Mouse (Mus musculus): ENCODE data around the gene Dnaaf2. TPM values are rescaled to one million over a fixed set of nuclear protein-coding genes. Genes with fewer than 3 reads are reported as not detected.
A peak's percentile ranks its signal among the peaks of the same experiment; 100 is the strongest.

Gene Dnaaf2
- 1 to 10 TPM; 1.2 to 1.5 TPM for total RNA-seq (2021)

DNA sequence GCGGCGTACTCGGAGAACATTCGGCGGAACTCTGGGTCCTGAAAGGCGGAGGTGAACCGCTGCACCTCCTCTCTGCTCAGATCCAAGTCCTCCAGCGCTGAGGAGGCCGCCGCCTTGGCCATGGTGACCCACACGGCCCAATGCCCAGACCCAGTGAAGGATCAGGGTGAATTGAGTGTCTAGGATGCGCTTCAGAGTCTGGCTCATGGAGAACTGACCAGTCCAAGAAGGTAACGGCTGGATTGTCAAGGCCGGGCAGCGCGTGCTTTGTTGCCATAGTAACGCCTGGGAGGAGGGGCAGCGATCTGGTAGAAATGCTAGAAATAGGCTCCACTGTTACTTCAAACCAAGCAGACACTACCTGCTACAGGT is at the start of gene Dnaaf2:
Gene Dnaaf2, minus strand, starts transcription at position 266 of the 372 bp plus-strand sequence.
- intact Hi-C loops (cut with DNase I) = loop anchor here (5.0 kb wide), 1 partner anchor 44 kb away; the partner anchor contains the start of gene Klhdc1
- DNase-seq (ENCODE audit: low spot score in 2 of 2) = peak; percentile 67 to 68

- intact Hi-C loops (cut with DNase I) = loop anchor here (2.0 to 5.0 kb wide), 2 partner anchors 45 to 55 kb away; partner anchors contain the start of genes Dnaaf2, Gm49383 and Klhdc2
- DNase-seq (ENCODE audit: low spot score in 2 of 2) = peak; percentile 77 to 80
Observed at GRCm38 (mm10) chr12:69241771-69242431, 43.7 kb upstream of the Dnaaf2 start.

- DNase-seq (ENCODE audit: low spot score in 2 of 2) = no peak
- intact Hi-C loops (cut with DNase I) = loop anchor here (5.0 kb wide), 1 partner anchor 44 kb away; the partner anchor contains the start of genes Dnaaf2 and Gm49383
Observed at GRCm38 (mm10) chr12:69241405-69241770, 43.2 kb upstream of the Dnaaf2 start.

DNA sequence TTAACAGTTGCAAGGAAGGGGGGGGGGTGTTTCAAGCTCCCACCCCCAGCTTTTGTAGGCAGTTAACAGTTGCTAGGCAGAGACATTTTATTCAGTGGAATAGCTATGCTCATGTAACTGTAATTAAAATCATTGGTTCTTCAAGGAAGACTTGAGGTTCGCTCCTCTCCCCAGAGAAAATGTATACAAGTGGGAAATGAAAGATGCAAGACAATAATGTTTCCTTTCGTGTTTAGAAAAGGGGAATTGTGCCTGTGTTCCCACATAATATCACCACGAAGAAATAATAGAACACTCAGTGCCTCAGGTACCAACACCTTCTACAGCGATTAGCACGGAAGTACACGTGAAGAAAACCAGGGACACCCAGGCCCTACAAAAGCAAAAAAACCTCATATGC is 42.6 kb upstream of the Dnaaf2 start, which contains the start of gene Klhdc1:
Gene Klhdc1, plus strand, starts transcription at position 301 of the 400 bp plus-strand sequence.
- intact Hi-C loops (cut with DNase I) = loop anchor here (5.0 kb wide), 1 partner anchor 44 kb away; the partner anchor contains the start of genes Dnaaf2 and Gm49383
- DNase-seq (ENCODE audit: low spot score in 2 of 2) = no peak

DNA sequence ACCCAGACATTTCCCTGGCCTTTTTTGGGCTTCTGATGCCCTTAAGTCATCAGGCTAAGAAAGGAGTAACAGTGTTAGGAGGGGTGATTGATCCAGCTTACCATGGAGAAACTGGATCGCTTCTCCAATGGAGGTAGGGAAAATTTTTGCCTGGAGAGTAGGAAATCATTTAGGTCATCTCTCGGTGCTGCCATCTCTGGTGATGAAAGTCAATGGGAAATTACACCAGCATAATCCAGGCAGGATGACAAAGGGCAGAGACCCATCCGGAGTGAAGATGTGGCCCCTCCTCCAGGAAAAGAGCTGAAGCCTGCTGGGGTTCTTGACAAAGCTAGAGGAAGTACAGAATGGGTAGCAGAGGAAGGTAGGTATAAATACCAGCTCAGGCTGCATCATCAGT is 40.1 kb upstream of the Dnaaf2 start:
- DNase-seq (ENCODE audit: low spot score in 2 of 2) = no peak
- intact Hi-C loops (cut with DNase I) = no loop called here

DNA sequence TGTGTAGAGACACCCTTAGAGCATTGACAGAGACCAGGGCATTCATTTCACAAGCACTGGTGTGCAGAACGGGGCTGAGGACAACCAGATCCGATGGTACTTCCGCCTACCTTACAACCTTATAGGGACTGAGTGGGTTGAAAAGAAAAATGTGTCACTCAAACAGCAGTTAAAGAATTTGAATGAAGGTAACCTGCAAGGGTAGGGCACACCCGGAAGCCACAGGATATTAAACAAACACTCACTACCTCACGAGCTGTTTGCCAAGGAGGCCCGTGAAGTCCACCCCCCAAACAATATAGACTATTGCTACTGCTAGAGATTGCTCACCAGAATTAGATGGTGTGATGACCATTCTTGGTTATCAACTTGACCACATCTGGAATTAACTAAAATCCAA is 37.6 kb upstream of the Dnaaf2 start:
- no peak for DNase-seq (ENCODE audit: low spot score in 2 of 2)
- intact Hi-C loops (cut with DNase I) = no loop called here

GRCm38 (mm10) chr12:69229251-69229650 is 31.0 kb upstream of the Dnaaf2 start:
- no peak for DNase-seq (ENCODE audit: low spot score in 2 of 2)
- intact Hi-C loops (cut with DNase I) = no loop called here

GRCm38 (mm10) chr12:69227776-69228466 is 29.7 kb upstream of the Dnaaf2 start, which contains the start of gene Pole2:
Gene Pole2, minus strand, starts transcription at chr12:69228195.
- intact Hi-C loops (cut with DNase I) = no loop called here
- peak; percentile 81 to 84 for DNase-seq (ENCODE audit: low spot score in 2 of 2)

- intact Hi-C loops (cut with DNase I) = no loop called here
- no peak for DNase-seq (ENCODE audit: low spot score in 2 of 2)
Observed at GRCm38 (mm10) chr12:69220613-69221277, 22.5 kb upstream of the Dnaaf2 start.

DNA sequence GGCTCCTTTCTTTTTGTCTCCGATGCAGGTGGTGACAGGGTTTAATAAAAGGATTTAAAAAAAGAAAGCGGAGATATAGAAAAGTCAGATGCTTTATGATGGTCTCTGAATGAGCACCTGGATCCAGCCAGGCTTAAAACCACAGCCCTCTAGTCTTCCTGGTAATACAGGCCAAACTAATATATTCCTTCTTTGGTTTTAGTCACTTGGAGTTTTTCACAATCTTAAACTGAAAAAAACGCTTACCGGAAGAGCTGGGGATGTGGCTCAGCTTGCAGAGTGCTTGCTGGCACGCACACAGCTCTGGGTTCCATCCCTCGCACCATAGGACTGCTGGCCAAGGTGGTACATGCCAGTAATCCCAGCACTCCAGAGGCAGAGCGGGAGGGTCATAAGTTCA is 18.4 kb upstream of the Dnaaf2 start:
- intact Hi-C loops (cut with DNase I) = no loop called here
- no peak for DNase-seq (ENCODE audit: low spot score in 2 of 2)

- intact Hi-C loops (cut with DNase I) = no loop called here
- peak; percentile 45 to 80 for DNase-seq (ENCODE audit: low spot score in 2 of 2)
Observed at GRCm38 (mm10) chr12:69215000-69215785, 17.0 kb upstream of the Dnaaf2 start.

GRCm38 (mm10) chr12:69214393-69214792 is 16.2 kb upstream of the Dnaaf2 start:
- DNase-seq (ENCODE audit: low spot score in 2 of 2) = no peak
- intact Hi-C loops (cut with DNase I) = no loop called here

DNA sequence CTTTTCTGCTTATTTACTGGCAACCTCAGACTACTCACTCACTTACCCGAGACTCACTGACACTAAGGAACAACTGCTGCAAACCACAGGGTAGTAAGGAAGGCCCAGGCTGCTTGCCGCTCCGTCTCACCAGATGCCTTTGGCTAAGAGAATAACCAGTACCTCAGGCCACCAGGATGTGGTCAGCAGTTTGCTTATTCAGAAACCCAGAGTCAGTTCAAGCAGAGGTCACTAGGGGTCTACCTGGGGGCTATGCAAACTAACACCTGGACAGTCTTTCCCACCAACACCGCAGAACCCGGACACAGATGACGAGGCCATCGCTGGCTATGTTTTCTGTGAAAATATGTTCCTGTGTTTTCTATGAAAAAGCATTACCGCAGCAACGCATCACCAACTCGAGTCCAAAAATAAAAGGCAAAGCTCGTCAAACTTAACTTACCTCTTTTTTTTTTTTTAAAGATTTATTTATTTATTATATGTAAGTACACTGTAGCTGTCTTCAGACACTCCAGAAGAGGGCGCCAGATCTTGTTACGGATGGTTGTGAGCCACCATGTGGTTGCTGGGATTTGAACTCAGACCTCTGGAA is 15.1 kb upstream of the Dnaaf2 start:
- intact Hi-C loops (cut with DNase I) = no loop called here
- no peak for DNase-seq (ENCODE audit: low spot score in 2 of 2)

DNA sequence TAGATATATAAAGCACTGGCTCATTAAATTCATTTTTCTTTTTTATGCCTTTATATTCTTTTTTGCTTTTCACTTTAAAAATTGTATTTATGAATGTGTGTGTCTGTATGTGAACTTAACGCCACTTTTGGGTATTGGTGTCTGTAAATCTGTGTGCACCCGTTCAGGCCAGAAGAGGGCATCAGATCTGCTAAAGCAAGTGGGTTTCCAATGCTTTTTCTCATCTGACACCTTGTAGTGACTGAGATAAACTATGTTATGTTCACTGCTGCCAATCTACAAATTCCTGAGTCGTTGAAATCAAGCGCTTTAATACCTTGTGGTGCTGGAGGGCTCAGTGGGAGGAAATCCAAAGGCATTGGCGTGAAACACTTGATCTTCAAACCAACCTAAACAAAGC is 12.8 kb upstream of the Dnaaf2 start:
- intact Hi-C loops (cut with DNase I) = no loop called here
- peak in 1 of 2 experiments; percentile 20 for DNase-seq (ENCODE audit: low spot score in 2 of 2)

- DNase-seq (ENCODE audit: low spot score in 2 of 2) = no peak
- intact Hi-C loops (cut with DNase I) = no loop called here
Observed at GRCm38 (mm10) chr12:69210056-69210979, 12.1 kb upstream of the Dnaaf2 start.

- intact Hi-C loops (cut with DNase I) = no loop called here
- DNase-seq (ENCODE audit: low spot score in 2 of 2) = no peak
Observed at GRCm38 (mm10) chr12:69208520-69208919, 10.3 kb upstream of the Dnaaf2 start.

- intact Hi-C loops (cut with DNase I) = no loop called here
- no peak for DNase-seq (ENCODE audit: low spot score in 2 of 2)
Observed at GRCm38 (mm10) chr12:69207926-69208325, 9.7 kb upstream of the Dnaaf2 start.

GRCm38 (mm10) chr12:69207396-69207795 is 9.2 kb upstream of the Dnaaf2 start:
- intact Hi-C loops (cut with DNase I) = no loop called here
- no peak for DNase-seq (ENCODE audit: low spot score in 2 of 2)

All from left cerebral cortex, postnatal 25 days (tissue).